ENCODE assay signal across 17 mouse cellular contexts in the genomic region with DNA sequence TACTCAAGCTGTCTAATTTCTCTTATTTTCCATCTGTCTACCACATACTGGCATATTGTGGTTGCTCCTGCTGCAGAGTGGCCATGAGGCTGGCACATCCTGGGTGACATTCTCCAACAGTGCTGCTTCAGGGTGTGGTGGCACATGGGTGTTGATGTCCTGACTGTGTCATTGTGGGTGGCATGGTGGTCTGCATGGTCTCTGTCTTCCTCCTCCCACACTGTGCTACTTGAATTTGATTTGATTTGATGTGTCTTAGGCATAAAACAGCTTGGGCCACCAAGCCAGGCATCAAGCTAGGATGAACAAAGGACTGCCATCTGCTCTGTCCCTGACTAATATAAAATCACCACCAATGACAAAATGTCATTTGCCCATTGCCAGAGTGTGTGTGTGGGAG.
A peak's percentile ranks its signal among the peaks of the same experiment; 100 is the strongest.
DNase-seq lines count a peak whose midpoint lies in the region; ATAC-seq and TF ChIP-seq lines count a peak whose summit lies in the region.
"Had no signal": no experiment of that assay in that cellular context is flagged by ENCODE, and none has a peak within 500 bp of the region (broad histone marks: within the 10 kb centered on the region; RNA-seq: fewer than 3 reads in every experiment).

No protein-coding gene starts in this region.

- H3K4me3 ChIP-seq in forebrain, embryonic 11.5 days (ENCODE audit: low read depth, low read length) = no peak overlapping the region
- H3K4me3 ChIP-seq in forebrain, embryonic 12.5 days (replicated peaks) = no peak overlapping the region
- H3K4me3 ChIP-seq in hindbrain, embryonic 15.5 days = no peak overlapping the region
- no peak overlapping the region for H3K4me3 ChIP-seq in hindbrain, embryonic 10.5 days
- H3K4me3 ChIP-seq in midbrain, postnatal 0 days (ENCODE audit: low read depth, low read length) = no peak overlapping the region
- H3K4me3 ChIP-seq in midbrain, embryonic 15.5 days = no peak overlapping the region
- H3K4me3 ChIP-seq: gastrocnemius, adult 2 months; heart, embryonic 13.5 days; neural tube, embryonic 12.5 days had no signal

- no peak for TF ChIP-seq CTCF in midbrain, postnatal 0 days (IDR thresholded peaks at IDR 0.05)

- no peaks in the 10 kb centered on the region for H3K36me3 ChIP-seq in forebrain, embryonic 11.5 days (ENCODE audit: control insufficient read depth, insufficient read depth, low read length)
- H3K36me3 ChIP-seq in forebrain, embryonic 12.5 days (replicated peaks) = no peaks in the 10 kb centered on the region
- H3K36me3 ChIP-seq in hindbrain, embryonic 15.5 days = no peaks in the 10 kb centered on the region
- no peaks in the 10 kb centered on the region for H3K36me3 ChIP-seq in hindbrain, embryonic 10.5 days
- H3K36me3 ChIP-seq in midbrain, postnatal 0 days (ENCODE audit: insufficient read depth, low read length) = no peaks in the 10 kb centered on the region
- H3K36me3 ChIP-seq in midbrain, embryonic 15.5 days (replicated peaks) = no peaks in the 10 kb centered on the region
- H3K36me3 ChIP-seq: heart, embryonic 13.5 days; neural tube, embryonic 12.5 days had no signal

- no peak for DNase-seq in forebrain, embryonic 11.5 days (ENCODE audit: low spot score)
- DNase-seq in hindbrain, embryonic 10.5 days (ENCODE audit: low spot score) = no peak
- DNase-seq in midbrain, postnatal 0 days (ENCODE audit: low spot score) = peak; percentile 60
- DNase-seq in layer of hippocampus, postnatal 36 days = peak; percentile 11 to 15
- DNase-seq: adrenal gland, postnatal 36 days; gastrocnemius, adult 2 months; kidney, adult 8-10 months; kidney, postnatal 25 days; lung, adult 18-20 months; spleen, adult 18-20 months; thymus, postnatal 25 days had no signal

- H3K27me3 ChIP-seq in forebrain, embryonic 11.5 days (ENCODE audit: control insufficient read depth, insufficient read depth, low read length) = no peaks in the 10 kb centered on the region
- H3K27me3 ChIP-seq in forebrain, embryonic 12.5 days = no peaks in the 10 kb centered on the region
- H3K27me3 ChIP-seq in hindbrain, embryonic 15.5 days = no peaks in the 10 kb centered on the region
- H3K27me3 ChIP-seq in hindbrain, embryonic 10.5 days (ENCODE audit: insufficient read depth, poor library complexity, severe bottlenecking) = no peaks in the 10 kb centered on the region
- H3K27me3 ChIP-seq in midbrain, postnatal 0 days (ENCODE audit: insufficient read depth, low read length) = no peaks in the 10 kb centered on the region
- no peaks in the 10 kb centered on the region for H3K27me3 ChIP-seq in midbrain, embryonic 15.5 days (replicated peaks)
- H3K27me3 ChIP-seq: heart, embryonic 13.5 days; neural tube, embryonic 12.5 days had no signal

- 0 out of 2 replicates have a peak, but pooled peaks have one; percentile 56 for ATAC-seq in forebrain, embryonic 11.5 days (replicated peaks; ENCODE audit: low FRiP score)
- no peak for ATAC-seq in forebrain, embryonic 12.5 days (ENCODE audit: low FRiP score)
- ATAC-seq in hindbrain, embryonic 15.5 days (ENCODE audit: low FRiP score, low read depth) = peak; percentile 48; the same call in 1 of the 2 replicates
- peak; percentile 52; the same call in 1 of the 2 replicates for ATAC-seq in midbrain, postnatal 0 days (ENCODE audit: low FRiP score)
- no peak for ATAC-seq in midbrain, embryonic 15.5 days (replicated peaks)

- no peak overlapping the region for H3K9ac ChIP-seq in forebrain, embryonic 11.5 days (ENCODE audit: low read length)
- H3K9ac ChIP-seq in forebrain, embryonic 12.5 days = no peak overlapping the region
- no peak overlapping the region for H3K9ac ChIP-seq in hindbrain, embryonic 15.5 days
- no peak overlapping the region for H3K9ac ChIP-seq in midbrain, postnatal 0 days (replicated peaks; ENCODE audit: low read length, poor library complexity, severe bottlenecking)
- no peak overlapping the region for H3K9ac ChIP-seq in midbrain, embryonic 15.5 days
- H3K9ac ChIP-seq: heart, embryonic 13.5 days; neural tube, embryonic 12.5 days had no signal

- no peaks in the 10 kb centered on the region for H3K9me3 ChIP-seq in forebrain, embryonic 11.5 days (ENCODE audit: control insufficient read depth, low read length)
- no peaks in the 10 kb centered on the region for H3K9me3 ChIP-seq in forebrain, embryonic 12.5 days
- H3K9me3 ChIP-seq in hindbrain, embryonic 15.5 days = no peaks in the 10 kb centered on the region
- no peaks in the 10 kb centered on the region for H3K9me3 ChIP-seq in hindbrain, embryonic 10.5 days
- no peaks in the 10 kb centered on the region for H3K9me3 ChIP-seq in midbrain, postnatal 0 days (ENCODE audit: low read length)
- H3K9me3 ChIP-seq in midbrain, embryonic 15.5 days = no peaks in the 10 kb centered on the region
- H3K9me3 ChIP-seq: heart, embryonic 13.5 days; neural tube, embryonic 12.5 days had no signal

- no peak overlapping the region for H3K27ac ChIP-seq in forebrain, embryonic 11.5 days (ENCODE audit: low read depth, low read length)
- H3K27ac ChIP-seq in forebrain, embryonic 12.5 days = no peak overlapping the region
- H3K27ac ChIP-seq in hindbrain, embryonic 15.5 days (replicated peaks) = no peak overlapping the region
- H3K27ac ChIP-seq in hindbrain, embryonic 10.5 days = no peak overlapping the region
- no peak overlapping the region for H3K27ac ChIP-seq in midbrain, postnatal 0 days (ENCODE audit: low read depth, low read length)
- H3K27ac ChIP-seq in midbrain, embryonic 15.5 days = no peak overlapping the region
- H3K27ac ChIP-seq: gastrocnemius, adult 2 months; heart, embryonic 13.5 days; neural tube, embryonic 12.5 days had no signal

- H3K4me2 ChIP-seq in forebrain, embryonic 11.5 days (ENCODE audit: low read depth, low read length, severe bottlenecking) = no peak overlapping the region
- no peak overlapping the region for H3K4me2 ChIP-seq in forebrain, embryonic 12.5 days
- H3K4me2 ChIP-seq in hindbrain, embryonic 15.5 days = no peak overlapping the region
- H3K4me2 ChIP-seq in midbrain, postnatal 0 days (ENCODE audit: low read depth, low read length, poor library complexity, severe bottlenecking) = no peak overlapping the region
- no peak overlapping the region for H3K4me2 ChIP-seq in midbrain, embryonic 15.5 days
- H3K4me2 ChIP-seq: heart, embryonic 13.5 days; liver, embryonic 11.5 days; neural tube, embryonic 12.5 days had no signal

- no peaks in the 10 kb centered on the region for H3K4me1 ChIP-seq in forebrain, embryonic 11.5 days (replicated peaks; ENCODE audit: control insufficient read depth, insufficient read depth, low read length)
- H3K4me1 ChIP-seq in forebrain, embryonic 12.5 days = no peaks in the 10 kb centered on the region
- no peaks in the 10 kb centered on the region for H3K4me1 ChIP-seq in hindbrain, embryonic 15.5 days (replicated peaks)
- H3K4me1 ChIP-seq in hindbrain, embryonic 10.5 days (replicated peaks) = no peaks in the 10 kb centered on the region
- H3K4me1 ChIP-seq in midbrain, postnatal 0 days (ENCODE audit: insufficient read depth, low read length) = no peaks in the 10 kb centered on the region
- H3K4me1 ChIP-seq in midbrain, embryonic 15.5 days = no peaks in the 10 kb centered on the region
- H3K4me1 ChIP-seq: heart, embryonic 13.5 days; neural tube, embryonic 12.5 days had no signal

Comparison
In these comparisons a context has a peak if more than half of its experiments do, and no peak if none do; other contexts are left out.
1. ATAC-seq: peak in forebrain, embryonic 11.5 days (single experiment), hindbrain, embryonic 15.5 days (single experiment) and midbrain, postnatal 0 days (single experiment); none in forebrain, embryonic 12.5 days (single experiment) and midbrain, embryonic 15.5 days (single experiment).
2. DNase-seq: peak in midbrain, postnatal 0 days (single experiment) and layer of hippocampus, postnatal 36 days (2 of 2); none in forebrain, embryonic 11.5 days (single experiment) and hindbrain, embryonic 10.5 days (single experiment).